Mouse (Mus musculus) embryonic facial prominence, embryonic 12.5 days (tissue): ENCODE data around the gene Chrna7. TPM values are rescaled to one million over a fixed set of nuclear protein-coding genes. Genes with fewer than 3 reads are reported as not detected.

Experiments used
- polyA plus RNA-seq: library from polyadenylated mRNA; unstranded; fragments of >200 nt; fragmentation: Nextera tagmentation; extraction: Ambion mirVana; gene quantifications from 2 replicates; pipeline ENCODE4 v1.2.1, GENCODE M21; 2016

Gene Chrna7
- polyA plus RNA-seq, 1 experiment from 2014 or later = 2.3 TPM

Other genes starting within 250 kb of the Chrna7 start
- 0.28 and 0.61 TPM in 2 replicates for gene Otud7a, start 232.2 kb upstream of the Chrna7 start, polyA plus RNA-seq